Mouse (Mus musculus): ENCODE results near the gene Ltbp2. TPM values are rescaled to one million over a fixed set of nuclear protein-coding genes. Genes with fewer than 3 reads are reported as not detected.

Gene Ltbp2
- total RNA-seq, 2 experiments from 2014 or later: 0.48 to 1.5 TPM

- intact Hi-C loops (cut with DNase I): no loop called here
- DNase-seq: no peak
Observed at GRCm38 (mm10) chr12:84841158-84842140, 34.9 kb downstream of the Ltbp2 start.

- intact Hi-C loops (cut with DNase I): no loop called here
- DNase-seq: no peak
Observed at GRCm38 (mm10) chr12:84840734-84841133, 35.6 kb downstream of the Ltbp2 start.

- intact Hi-C loops (cut with DNase I): no loop called here
- no peak for DNase-seq
Observed at GRCm38 (mm10) chr12:84839965-84840364, 36.4 kb downstream of the Ltbp2 start.

- intact Hi-C loops (cut with DNase I): no loop called here
- no peak for DNase-seq
Observed at GRCm38 (mm10) chr12:84835626-84836025, 40.7 kb downstream of the Ltbp2 start.

- intact Hi-C loops (cut with DNase I): no loop called here
- no peak for DNase-seq
Observed at GRCm38 (mm10) chr12:84834773-84835172, 41.6 kb downstream of the Ltbp2 start.

- intact Hi-C loops (cut with DNase I): no loop called here
Observed at GRCm38 (mm10) chr12:84831648-84832047, 44.7 kb downstream of the Ltbp2 start.

GRCm38 (mm10) chr12:84831141-84831540 is 45.2 kb downstream of the Ltbp2 start:
- intact Hi-C loops (cut with DNase I): no loop called here

More at GRCm38 (mm10) chr12:84831648-84832047, 44.7 kb downstream of the Ltbp2 start:
- DNase-seq: no peak

GRCm38 (mm10) chr12:84830438-84830837 is 45.9 kb downstream of the Ltbp2 start:
- DNase-seq: no peak
- intact Hi-C loops (cut with DNase I): no loop called here

More at GRCm38 (mm10) chr12:84831141-84831540, 45.2 kb downstream of the Ltbp2 start:
- DNase-seq: no peak

GRCm38 (mm10) chr12:84829913-84830312 is 46.4 kb downstream of the Ltbp2 start:
- intact Hi-C loops (cut with DNase I): no loop called here
- DNase-seq: no peak

- intact Hi-C loops (cut with DNase I): no loop called here
Observed at GRCm38 (mm10) chr12:84829109-84829724, 47.1 kb downstream of the Ltbp2 start.

GRCm38 (mm10) chr12:84827384-84827933 is 48.9 kb downstream of the Ltbp2 start:
- intact Hi-C loops (cut with DNase I): no loop called here
- no peak for DNase-seq

More at GRCm38 (mm10) chr12:84829109-84829724, 47.1 kb downstream of the Ltbp2 start:
- DNase-seq: no peak

GRCm38 (mm10) chr12:84824203-84824602 is 52.1 kb downstream of the Ltbp2 start:
- intact Hi-C loops (cut with DNase I): no loop called here
- no peak for DNase-seq

GRCm38 (mm10) chr12:84823601-84824000 is 52.7 kb downstream of the Ltbp2 start:
- no peak for DNase-seq
- intact Hi-C loops (cut with DNase I): no loop called here

- no peak for DNase-seq
- intact Hi-C loops (cut with DNase I): no loop called here
Observed at GRCm38 (mm10) chr12:84819236-84820168, 56.8 kb downstream of the Ltbp2 start.

GRCm38 (mm10) chr12:84818496-84818895 is 57.8 kb downstream of the Ltbp2 start:
- DNase-seq: no peak
- intact Hi-C loops (cut with DNase I): no loop called here

GRCm38 (mm10) chr12:84814663-84815325 is 61.5 kb downstream of the Ltbp2 start:
- intact Hi-C loops (cut with DNase I): no loop called here
- DNase-seq: no peak

- intact Hi-C loops (cut with DNase I): loop anchor here (2.0 kb wide), 1 partner anchor 65 kb away; no protein-coding TSS in a partner anchor
- DNase-seq: no peak
Observed at GRCm38 (mm10) chr12:84813773-84814172, 62.6 kb downstream of the Ltbp2 start.

- intact Hi-C loops (cut with DNase I): loop anchor here (2.0 kb wide), 1 partner anchor 67 kb away; no protein-coding TSS in a partner anchor
- no peak for DNase-seq
Observed at GRCm38 (mm10) chr12:84812004-84812403, 64.3 kb downstream of the Ltbp2 start.

GRCm38 (mm10) chr12:84811510-84811909 is 64.8 kb downstream of the Ltbp2 start:
- DNase-seq: no peak
- intact Hi-C loops (cut with DNase I): no loop called here
